Mouse (Mus musculus) erythroblast, embryonic 14.5 days (primary cell): ENCODE measurements around the gene Agrp.

Experiments used
- GATA1 ChIP-seq: IDR thresholded peaks from 2 replicates; pipeline ENCODE4 v1.6.1; 2012; ENCODE audit warnings: low read length, inconsistent platforms, mixed read lengths
- TAL1 ChIP-seq: IDR thresholded peaks from 3 replicates; pipeline ENCODE4 v1.6.1; 2012; ENCODE audit warnings: low read length, inconsistent platforms, mixed read lengths

GRCm38 (mm10) chr8:105613037-105613436 lies 24.2 kb downstream of the Agrp start:
- no peak for TF ChIP-seq GATA1
- no peak for TF ChIP-seq TAL1
